Mouse (Mus musculus) MEL (cell line): ENCODE measurements around the gene Stat5a. TPM values are rescaled to one million over a fixed set of nuclear protein-coding genes. Genes with fewer than 3 reads are reported as not detected.

Source experiments
- DNase-seq: peaks from one replicate; pipeline ENCODE4 v3.0.0; 2011; ENCODE audit warnings: low read depth, low spot score
- H3K27ac ChIP-seq: 2 replicates; pipeline ENCODE4 v1.5.1; 2012; ENCODE audit warnings: low read depth, mild to moderate bottlenecking, control low read depth, low read length, moderate library complexity; ENCODE audit not compliant: control insufficient read depth
- H3K27me3 ChIP-seq, 2 experiments: fragments of 150-350 bp in 1 of 2; sonication (generic) in 1 of 2; 2 replicates each; pipeline ENCODE4 v1.6.1; 2012; ENCODE audit warnings: low read length in 2 of 2, mild to moderate bottlenecking in 2 of 2, improper control_type of control experiment in 1 of 2, moderate library complexity in 1 of 2; ENCODE audit not compliant: insufficient read depth in 2 of 2, control insufficient read depth in 1 of 2
- H3K36me3 ChIP-seq, 2 experiments: 2 replicates each; pipeline ENCODE4 v1.6.1; 2012 to 2014; ENCODE audit warnings: low read length in 2 of 2, improper control_type of control experiment in 1 of 2, inconsistent platforms in 1 of 2, mild to moderate bottlenecking in 1 of 2; ENCODE audit not compliant: insufficient read depth in 2 of 2, control insufficient read depth in 1 of 2
- H3K4me1 ChIP-seq, 2 experiments: fragments of 150-350 bp in 1 of 2; sonication (generic) in 1 of 2; 2 replicates each; pipeline ENCODE4 v1.6.1; 2012; ENCODE audit warnings: low read length in 2 of 2, improper control_type of control experiment in 1 of 2, mild to moderate bottlenecking in 1 of 2; ENCODE audit not compliant: insufficient read depth in 2 of 2, control insufficient read depth in 1 of 2
- H3K4me3 ChIP-seq, 2 experiments: fragments of 150-350 bp in 1 of 2; sonication (generic) in 1 of 2; 2 replicates each; pipeline ENCODE4 v1.5.1; 2012; ENCODE audit warnings: low read depth in 2 of 2, low read length in 2 of 2, mild to moderate bottlenecking in 2 of 2, moderate library complexity in 2 of 2, control low read depth in 1 of 2, improper control_type of control experiment in 1 of 2; ENCODE audit not compliant: control insufficient read depth in 1 of 2, insufficient read depth in 1 of 2
- H3K79me2 ChIP-seq: 2 replicates; pipeline ENCODE4 v1.6.1; 2012; ENCODE audit warnings: mild to moderate bottlenecking, low read length, moderate library complexity; ENCODE audit not compliant: control insufficient read depth, poor library complexity, insufficient read depth
- H3K9ac ChIP-seq: 2 replicates; pipeline ENCODE4 v1.6.1; 2012; ENCODE audit warnings: low read depth, mild to moderate bottlenecking, control low read depth, low read length, moderate library complexity; ENCODE audit not compliant: control insufficient read depth, poor library complexity, severe bottlenecking
- H3K9me3 ChIP-seq: fragments of 150-350 bp; sonication (generic); replicated peaks from 2 replicates; pipeline ENCODE4 v1.6.1; 2012; ENCODE audit warnings: mild to moderate bottlenecking, low read length, improper control_type of control experiment, moderate library complexity; ENCODE audit not compliant: insufficient read depth
- BHLHE40 ChIP-seq: IDR thresholded peaks from 2 replicates; pipeline ENCODE4 v1.6.1; 2012; ENCODE audit warnings: low read depth, mild to moderate bottlenecking, inconsistent platforms, low read length, improper control_type of control experiment, borderline replicate concordance
- CHD1 ChIP-seq: IDR thresholded peaks from 2 replicates; pipeline ENCODE4 v1.6.1; 2012; ENCODE audit warnings: low read depth, mild to moderate bottlenecking, inconsistent platforms, low read length, improper control_type of control experiment
- E2F4 ChIP-seq: IDR thresholded peaks from 2 replicates; pipeline ENCODE4 v1.6.1; 2011; ENCODE audit warnings: low read depth, low read length, improper control_type of control experiment, borderline replicate concordance
- ELF1 ChIP-seq: IDR thresholded peaks from 2 replicates; pipeline ENCODE4 v1.6.1; 2014; ENCODE audit warnings: low read depth, mild to moderate bottlenecking, inconsistent platforms, low read length, improper control_type of control experiment, moderate library complexity
- ETS1 ChIP-seq: IDR thresholded peaks from 2 replicates; pipeline ENCODE4 v1.6.1; 2012; ENCODE audit warnings: low read depth, mild to moderate bottlenecking, inconsistent platforms, low read length, improper control_type of control experiment, moderate library complexity
- GATA1 ChIP-seq: IDR thresholded peaks from 2 replicates; pipeline ENCODE4 v1.6.1; 2011; ENCODE audit warnings: low read depth, low read length, improper control_type of control experiment
- HCFC1 ChIP-seq: IDR thresholded peaks from 2 replicates; pipeline ENCODE4 v1.6.1; 2012; ENCODE audit warnings: low read depth, mild to moderate bottlenecking, inconsistent platforms, low read length, improper control_type of control experiment, moderate library complexity
- KAT2A ChIP-seq: conservative IDR thresholded peaks from 2 replicates; pipeline ENCODE4 v1.6.1; 2012; ENCODE audit warnings: low read depth, low read length, improper control_type of control experiment, inconsistent platforms
- MAFK ChIP-seq: IDR thresholded peaks from 2 replicates; pipeline ENCODE4 v1.6.1; 2011; ENCODE audit warnings: low read depth, mild to moderate bottlenecking, low read length, improper control_type of control experiment, borderline replicate concordance
- MAX ChIP-seq: IDR thresholded peaks from 2 replicates; pipeline ENCODE4 v1.6.1; 2011; ENCODE audit warnings: low read length, improper control_type of control experiment
- MEF2A ChIP-seq: IDR thresholded peaks from 2 replicates; pipeline ENCODE4 v1.6.1; 2014; ENCODE audit warnings: low read depth, mild to moderate bottlenecking, inconsistent platforms, low read length, improper control_type of control experiment; ENCODE audit not compliant: poor library complexity, insufficient replicate concordance, severe bottlenecking; ENCODE audit errors: extremely low read depth
- MXI1 ChIP-seq: IDR thresholded peaks from 2 replicates; pipeline ENCODE4 v1.6.1; 2011; ENCODE audit warnings: mild to moderate bottlenecking, low read depth, low read length, improper control_type of control experiment
- NRF1 ChIP-seq: IDR thresholded peaks from 2 replicates; pipeline ENCODE4 v1.6.1; 2014; ENCODE audit warnings: low read depth, mild to moderate bottlenecking, inconsistent platforms, low read length, improper control_type of control experiment, moderate library complexity; ENCODE audit not compliant: poor library complexity, insufficient read depth, severe bottlenecking
- POLR2AphosphoS2 ChIP-seq: IDR thresholded peaks from 2 replicates; pipeline ENCODE4 v1.6.1; 2011; ENCODE audit warnings: low read length, improper control_type of control experiment
- POLR2AphosphoS5 ChIP-seq: IDR thresholded peaks from 2 replicates; pipeline ENCODE4 v1.6.1; 2012; ENCODE audit warnings: low read depth, borderline replicate concordance, mild to moderate bottlenecking, inconsistent platforms, low read length, moderate library complexity, mixed read lengths
- RAD21 ChIP-seq: IDR thresholded peaks from 2 replicates; pipeline ENCODE4 v1.6.1; 2011; ENCODE audit warnings: mild to moderate bottlenecking, low read depth, low read length, improper control_type of control experiment
- RCOR1 ChIP-seq: IDR thresholded peaks from 2 replicates; pipeline ENCODE4 v1.6.1; 2012; ENCODE audit warnings: low read depth, mild to moderate bottlenecking, inconsistent platforms, low read length, improper control_type of control experiment
- SIN3A ChIP-seq: IDR thresholded peaks from 2 replicates; pipeline ENCODE4 v1.6.1; 2012; ENCODE audit warnings: low read length, improper control_type of control experiment, inconsistent platforms
- SMC3 ChIP-seq: IDR thresholded peaks from 2 replicates; pipeline ENCODE4 v1.6.1; 2011; ENCODE audit warnings: low read depth, low read length, improper control_type of control experiment
- TCF12 ChIP-seq: IDR thresholded peaks from 2 replicates; pipeline ENCODE4 v1.6.1; 2014; ENCODE audit warnings: low read depth, mild to moderate bottlenecking, inconsistent platforms, low read length, improper control_type of control experiment, moderate library complexity
- UBTF ChIP-seq: IDR thresholded peaks from 2 replicates; pipeline ENCODE4 v1.6.1; 2012; ENCODE audit warnings: low read depth, mild to moderate bottlenecking, inconsistent platforms, low read length, improper control_type of control experiment, moderate library complexity, borderline replicate concordance; ENCODE audit not compliant: insufficient read depth
- USF1 ChIP-seq: IDR thresholded peaks from 2 replicates; pipeline ENCODE4 v1.6.1; 2014; ENCODE audit warnings: low read depth, mild to moderate bottlenecking, inconsistent platforms, low read length, improper control_type of control experiment, moderate library complexity
- USF2 ChIP-seq, 2 experiments: IDR thresholded peaks; 2 replicates each; pipeline ENCODE4 v1.6.1; 2011 to 2012; ENCODE audit warnings: improper control_type of control experiment in 2 of 2, low read length in 2 of 2, borderline replicate concordance in 1 of 2, inconsistent platforms in 1 of 2, low read depth in 1 of 2, mild to moderate bottlenecking in 1 of 2; ENCODE audit not compliant: insufficient read depth in 1 of 2
- ZNF384 ChIP-seq: IDR thresholded peaks from 2 replicates; pipeline ENCODE4 v1.6.1; 2012; ENCODE audit warnings: low read depth, mild to moderate bottlenecking, inconsistent platforms, low read length, improper control_type of control experiment
- polyA plus RNA-seq, 2 experiments: library from polyadenylated mRNA; stranded (reverse) in 1 of 2; unstranded in 1 of 2; fragments of >175 nt in 1 of 2; fragments of >200 nt in 1 of 2; gene quantifications; 2 replicates each; pipeline versions ENCODE4 v1.2.1 to v1.2.4; 2012; ENCODE audit warnings: low replicate concordance in 2 of 2, low read depth in 1 of 2; ENCODE audit not compliant: insufficient read length in 2 of 2, insufficient read depth in 1 of 2, missing spikeins in 1 of 2
- total RNA-seq: library from RNA; depleted of rRNA; stranded (reverse); fragments of 300-350 nt; gene quantifications from 2 replicates; pipeline ENCODE4 v1.2.3, GENCODE M21; 2012

Stat5a gene
- total and polyA plus RNA-seq, 3 experiments: 54.2 to 86.8 TPM; not detected in 1

DNA sequence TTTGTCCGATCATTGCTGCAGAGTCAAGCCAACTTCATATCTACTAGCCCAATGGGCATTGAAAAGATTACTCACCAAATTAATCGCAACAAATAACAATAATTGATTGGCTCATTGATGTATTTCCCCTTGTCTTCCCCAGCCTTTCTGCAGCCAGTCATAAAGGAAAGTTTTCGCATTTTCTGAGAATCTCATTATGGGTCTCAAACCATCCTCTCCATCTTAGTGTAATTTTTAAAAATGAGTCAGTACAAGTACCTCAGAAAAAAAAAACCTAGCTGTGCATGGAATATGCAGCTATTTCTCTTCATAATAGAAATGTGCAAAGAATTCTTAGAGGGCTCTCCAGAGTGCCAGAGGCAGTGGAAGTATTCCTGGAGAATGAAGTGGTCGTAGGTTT is 15.0 kb upstream of the Stat5a start:
- H3K4me1 ChIP-seq: peaks cover 13 to 15% of the 10 kb centered on the region in 2 experiments
- peaks cover 0 to 18% of the 10 kb centered on the region in 2 experiments; a peak in 2 of 4 replicates for H3K36me3 ChIP-seq
- no peak overlapping the region for H3K4me3 ChIP-seq
- H3K27ac ChIP-seq: no peak overlapping the region
- DNase-seq: no peak
- peaks cover 60% of the 10 kb centered on the region for H3K79me2 ChIP-seq
- no peaks in the 10 kb centered on the region for H3K27me3 ChIP-seq
- no peaks in the 10 kb centered on the region for H3K9me3 ChIP-seq
- no peak for TF ChIP-seq RAD21
- TF ChIP-seq ELF1: no peak
- TF ChIP-seq MEF2A: no peak
- TF ChIP-seq MXI1: no peak
- no peak for TF ChIP-seq UBTF
- no peak for TF ChIP-seq SIN3A
- no peak overlapping the region for H3K9ac ChIP-seq

DNA sequence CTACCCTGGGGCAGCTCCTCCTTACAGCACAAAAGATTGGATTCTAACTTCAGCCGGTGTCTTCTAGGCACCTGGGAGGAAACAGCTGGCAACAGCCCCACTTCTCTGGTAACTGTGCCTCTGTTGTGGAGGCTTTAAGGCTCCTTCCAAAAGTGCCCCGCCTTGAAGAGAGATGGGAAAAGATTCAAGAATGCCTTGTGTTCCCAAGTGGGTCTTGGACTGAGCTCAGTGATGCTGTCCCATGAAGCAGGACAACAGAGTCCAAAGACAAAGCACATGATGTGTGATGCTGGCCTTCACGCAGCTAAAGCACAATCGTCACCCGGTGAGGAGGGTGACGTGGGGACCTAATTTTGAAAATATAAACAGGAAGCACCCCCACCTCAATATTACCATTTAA is 13.4 kb upstream of the Stat5a start:
- peaks cover 10 to 15% of the 10 kb centered on the region in 2 experiments for H3K4me1 ChIP-seq
- H3K27me3 ChIP-seq: peaks cover 0 to under 1% of the 10 kb centered on the region in 2 experiments; a peak in 1 of 4 replicates
- H3K79me2 ChIP-seq: peaks cover 61% of the 10 kb centered on the region
- TF ChIP-seq E2F4 (no peak), MAFK (no peak), ZNF384 (no peak), HCFC1 (no peak), SMC3 (no peak), UBTF (no peak), USF1 (no peak)
- peaks cover 0 to 17% of the 10 kb centered on the region in 2 experiments; a peak in 2 of 4 replicates for H3K36me3 ChIP-seq
- no peak overlapping the region for H3K4me3 ChIP-seq
- H3K9me3 ChIP-seq: no peaks in the 10 kb centered on the region
- DNase-seq: no peak
- no peak overlapping the region for H3K27ac ChIP-seq
- no peak overlapping the region for H3K9ac ChIP-seq

DNA sequence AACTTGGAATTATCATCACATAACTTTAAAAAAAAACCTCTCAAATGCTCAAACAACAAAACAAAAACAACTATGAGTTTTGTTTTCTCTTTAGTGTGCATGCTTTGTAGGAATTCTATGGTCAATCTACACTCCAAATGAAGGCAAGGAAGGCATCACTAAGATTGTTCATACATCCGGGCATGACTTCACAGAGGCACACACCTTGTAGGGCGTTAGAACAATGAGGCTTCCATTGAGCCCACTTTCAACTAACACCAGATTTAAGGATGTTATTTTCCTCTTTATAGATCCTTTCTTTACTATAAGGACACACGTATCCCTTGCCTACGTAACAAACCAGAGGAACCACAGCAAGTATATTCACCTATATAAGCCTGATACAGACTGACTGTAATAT is 11.6 kb upstream of the Stat5a start:
- Histone ChIP-seq H3K9ac (no peak overlapping the region), H3K27me3 (peaks cover 0 to 1% of the 10 kb centered on the region in 2 experiments; a peak in 2 of 4 replicates), H3K4me3 (peak overlapping the region in 1 of 2 experiments; percentile 41; a peak in 1 of 4 replicates), H3K9me3 (no peaks in the 10 kb centered on the region), H3K4me1 (peaks cover 10 to 15% of the 10 kb centered on the region in 2 experiments), H3K79me2 (peaks cover 50% of the 10 kb centered on the region), H3K27ac (no peak overlapping the region), H3K36me3 (peaks cover 0 to 18% of the 10 kb centered on the region in 2 experiments; a peak in 2 of 4 replicates)
- TF ChIP-seq RCOR1 (no peak), BHLHE40 (no peak), POLR2AphosphoS5 (no peak), GATA1 (no peak), MEF2A (no peak), CHD1 (no peak), MAFK (no peak), ETS1 (no peak), POLR2AphosphoS2 (no peak), SMC3 (no peak), USF1 (no peak), UBTF (no peak), NRF1 (no peak), USF2 (IDR thresholded peaks at IDR 0.05; ENCODE audit: borderline replicate concordance in 1 of 2, insufficient read depth in 1 of 2, low read depth in 1 of 2, low read length in 2 of 2) (no peak), KAT2A (no peak), MAX (no peak), TCF12 (no peak)
- DNase-seq: no peak
